Mouse (Mus musculus) natural killer cell, adult 2 months (primary cell): ENCODE results near the gene Kera.

Experiments used
- DNase-seq, 2 experiments: peaks; one replicate each; pipeline ENCODE4 v3.0.0; 2022; ENCODE audit warnings: low spot score in 2 of 2

Gene Kera

GRCm38 (mm10) chr10:97606579-97606978, at the start of gene Kera:
Gene Kera (plus strand): TSS chr10:97606879.
- DNase-seq: no peak

GRCm38 (mm10) chr10:97564957-97565856, 41.5 kb upstream of the Kera start, which contains the start of gene Lum:
Gene Lum (plus strand): TSS chr10:97565128.
- no peak for DNase-seq

- no peak for DNase-seq
Measured at GRCm38 (mm10) chr10:97567489-97568135, 39.1 kb upstream of the Kera start.

- DNase-seq: no peak
Measured at GRCm38 (mm10) chr10:97582543-97583231, 24.0 kb upstream of the Kera start.

GRCm38 (mm10) chr10:97584176-97584575, 22.5 kb upstream of the Kera start:
- no peak for DNase-seq

GRCm38 (mm10) chr10:97587159-97587558, 19.5 kb upstream of the Kera start:
- DNase-seq: no peak

- DNase-seq: no peak
Measured at GRCm38 (mm10) chr10:97589574-97589973, 17.1 kb upstream of the Kera start.

- no peak for DNase-seq
Measured at GRCm38 (mm10) chr10:97591036-97591435, 15.6 kb upstream of the Kera start.

- DNase-seq: no peak
Measured at GRCm38 (mm10) chr10:97591685-97592084, 15.0 kb upstream of the Kera start.

- DNase-seq: no peak
Measured at GRCm38 (mm10) chr10:97595680-97596079, 11.0 kb upstream of the Kera start.

GRCm38 (mm10) chr10:97601744-97602143, 4.9 kb upstream of the Kera start:
- no peak for DNase-seq

GRCm38 (mm10) chr10:97603256-97603655, 3.4 kb upstream of the Kera start:
- no peak for DNase-seq

- no peak for DNase-seq
Measured at GRCm38 (mm10) chr10:97622328-97622727, 15.6 kb downstream of the Kera start.

GRCm38 (mm10) chr10:97624381-97624780, 17.7 kb downstream of the Kera start:
- no peak for DNase-seq

- DNase-seq: no peak
Measured at GRCm38 (mm10) chr10:97625116-97625515, 18.4 kb downstream of the Kera start.

GRCm38 (mm10) chr10:97626543-97626942, 19.9 kb downstream of the Kera start:
- no peak for DNase-seq

GRCm38 (mm10) chr10:97631061-97631460, 24.4 kb downstream of the Kera start:
- DNase-seq: no peak

- no peak for DNase-seq
Measured at GRCm38 (mm10) chr10:97641926-97642325, 35.2 kb downstream of the Kera start.

GRCm38 (mm10) chr10:97643768-97644167, 37.1 kb downstream of the Kera start, which contains the start of gene Epyc:
Gene Epyc (plus strand): TSS chr10:97644068.
- no peak for DNase-seq

- DNase-seq: no peak
Measured at GRCm38 (mm10) chr10:97650334-97650733, 43.7 kb downstream of the Kera start.

- no peak for DNase-seq
Measured at GRCm38 (mm10) chr10:97659489-97659888, 52.8 kb downstream of the Kera start.
